Mouse (Mus musculus): Measurements from ENCODE around the gene Hoxd8. TPM values are rescaled to one million over a fixed set of nuclear protein-coding genes. Genes with fewer than 3 reads are reported as not detected.

The Hoxd8 gene
- polyA plus RNA-seq, 1 experiment from 2014 or later: 1.3 TPM

GRCm38 (mm10) chr2:74702820-74703219, 1.6 kb upstream of the Hoxd8 start:
- TF ChIP-seq CTCF (IDR thresholded peaks at IDR 0.05; ENCODE audit: low read depth) (no peak), EP300 (optimal IDR thresholded peaks at IDR 0.05) (no peak)
- no peak overlapping the region for H3K27ac ChIP-seq (replicated peaks)
- H3K4me3 ChIP-seq (ENCODE audit: low read depth, low read length): no peak overlapping the region
- H3K36me3 ChIP-seq (ENCODE audit: control insufficient read depth, insufficient read depth, low read length): no peaks in the 10 kb centered on the region
- H3K27me3 ChIP-seq (ENCODE audit: control insufficient read depth, insufficient read depth, low read length): peaks cover 39% of the 10 kb centered on the region
- H3K9me3 ChIP-seq (ENCODE audit: control insufficient read depth, low read length): no peaks in the 10 kb centered on the region
- no peak for DNase-seq (ENCODE audit: low spot score)
- ATAC-seq (ENCODE audit: low FRiP score, low TSS enrichment): no peak
- WGBS: 29% methylated on average over 6 of the region's 6 CpGs
- H3K4me1 ChIP-seq (replicated peaks; ENCODE audit: control insufficient read depth, insufficient read depth): no peaks in the 10 kb centered on the region
- no peak overlapping the region for H3K4me2 ChIP-seq (replicated peaks; ENCODE audit: low read depth)
- H3K9ac ChIP-seq (ENCODE audit: low read length): no peak overlapping the region

- Histone ChIP-seq H3K27ac (replicated peaks) (no peak overlapping the region), H3K27me3 (ENCODE audit: control insufficient read depth, insufficient read depth, low read length) (peaks cover 39% of the 10 kb centered on the region), H3K9me3 (ENCODE audit: control insufficient read depth, low read length) (no peaks in the 10 kb centered on the region), H3K4me1 (replicated peaks; ENCODE audit: control insufficient read depth, insufficient read depth) (no peaks in the 10 kb centered on the region), H3K4me2 (replicated peaks; ENCODE audit: low read depth) (no peak overlapping the region), H3K4me3 (ENCODE audit: low read depth, low read length) (no peak overlapping the region), H3K36me3 (ENCODE audit: control insufficient read depth, insufficient read depth, low read length) (no peaks in the 10 kb centered on the region), H3K9ac (ENCODE audit: low read length) (no peak overlapping the region)
- 23% methylated on average over 10 of the region's 10 CpGs for WGBS
- ATAC-seq (ENCODE audit: low FRiP score, low TSS enrichment): no peak
- TF ChIP-seq EP300 (optimal IDR thresholded peaks at IDR 0.05) (no peak), CTCF (IDR thresholded peaks at IDR 0.05; ENCODE audit: low read depth) (no peak)
- no peak for DNase-seq (ENCODE audit: low spot score)
Measured at GRCm38 (mm10) chr2:74703317-74703716, 1.1 kb upstream of the Hoxd8 start.

- peaks cover 37% of the 10 kb centered on the region for H3K27me3 ChIP-seq (ENCODE audit: control insufficient read depth, insufficient read depth, low read length)
- no peaks in the 10 kb centered on the region for H3K4me1 ChIP-seq (replicated peaks; ENCODE audit: control insufficient read depth, insufficient read depth)
- no peaks in the 10 kb centered on the region for H3K36me3 ChIP-seq (ENCODE audit: control insufficient read depth, insufficient read depth, low read length)
- no peak for TF ChIP-seq EP300 (optimal IDR thresholded peaks at IDR 0.05)
- no peak for TF ChIP-seq CTCF (IDR thresholded peaks at IDR 0.05; ENCODE audit: low read depth)
- DNase-seq (ENCODE audit: low spot score) (no peak), ATAC-seq (ENCODE audit: low FRiP score, low TSS enrichment) (no peak)
- WGBS: 13% methylated on average over 26 of the region's 26 CpGs
- no peak overlapping the region for H3K4me2 ChIP-seq (replicated peaks; ENCODE audit: low read depth)
- no peak overlapping the region for H3K9ac ChIP-seq (ENCODE audit: low read length)
- H3K4me3 ChIP-seq (ENCODE audit: low read depth, low read length): no peak overlapping the region
- H3K27ac ChIP-seq (replicated peaks): no peak overlapping the region
- H3K9me3 ChIP-seq (ENCODE audit: control insufficient read depth, low read length): no peaks in the 10 kb centered on the region
Measured at GRCm38 (mm10) chr2:74703720-74704392, 559 bp upstream of the Hoxd8 start.

- ATAC-seq (ENCODE audit: low FRiP score, low TSS enrichment): peak; percentile 68
- Histone ChIP-seq H3K4me2 (replicated peaks; ENCODE audit: low read depth) (peak overlapping the region; percentile 63), H3K4me1 (replicated peaks; ENCODE audit: control insufficient read depth, insufficient read depth) (no peaks in the 10 kb centered on the region), H3K36me3 (ENCODE audit: control insufficient read depth, insufficient read depth, low read length) (no peaks in the 10 kb centered on the region), H3K27me3 (ENCODE audit: control insufficient read depth, insufficient read depth, low read length) (peaks cover 43% of the 10 kb centered on the region), H3K9ac (ENCODE audit: low read length) (peak overlapping the region; percentile 53), H3K9me3 (ENCODE audit: control insufficient read depth, low read length) (no peaks in the 10 kb centered on the region), H3K4me3 (ENCODE audit: low read depth, low read length) (peak overlapping the region; percentile 44), H3K27ac (replicated peaks) (peak overlapping the region; percentile 70)
- TF ChIP-seq CTCF (IDR thresholded peaks at IDR 0.05; ENCODE audit: low read depth) (no peak), EP300 (optimal IDR thresholded peaks at IDR 0.05) (no peak)
- no peak for DNase-seq (ENCODE audit: low spot score)
- WGBS: 0% methylated on average over 37 of the region's 66 CpGs
Measured at GRCm38 (mm10) chr2:74704999-74705466, 618 bp downstream of the Hoxd8 start.

GRCm38 (mm10) chr2:74705467-74706089, 1.2 kb downstream of the Hoxd8 start:
- Histone ChIP-seq H3K27me3 (ENCODE audit: control insufficient read depth, insufficient read depth, low read length) (peaks cover 42% of the 10 kb centered on the region), H3K4me1 (replicated peaks; ENCODE audit: control insufficient read depth, insufficient read depth) (no peaks in the 10 kb centered on the region), H3K36me3 (ENCODE audit: control insufficient read depth, insufficient read depth, low read length) (no peaks in the 10 kb centered on the region), H3K9me3 (ENCODE audit: control insufficient read depth, low read length) (no peaks in the 10 kb centered on the region), H3K27ac (replicated peaks) (peak overlapping the region; percentile 70), H3K4me2 (replicated peaks; ENCODE audit: low read depth) (peak overlapping the region; percentile 63), H3K9ac (ENCODE audit: low read length) (peak overlapping the region; percentile 53), H3K4me3 (ENCODE audit: low read depth, low read length) (peak overlapping the region; percentile 44)
- WGBS: under 1% methylated on average over 58 of the region's 85 CpGs
- ATAC-seq (ENCODE audit: low FRiP score, low TSS enrichment) (no peak; the same call in 1 of the 2 replicates), DNase-seq (ENCODE audit: low spot score) (no peak)
- no peak for TF ChIP-seq CTCF (IDR thresholded peaks at IDR 0.05; ENCODE audit: low read depth)
- TF ChIP-seq EP300 (optimal IDR thresholded peaks at IDR 0.05): no peak

All from stomach, postnatal 0 days (tissue).